Mouse (Mus musculus): ENCODE results near the gene Btn2a2. TPM values are rescaled to one million over a fixed set of nuclear protein-coding genes. Genes with fewer than 3 reads are reported as not detected.

Gene Btn2a2
- polyA plus RNA-seq, 1 experiment: not detected

GRCm38 (mm10) chr13:23439901-23440300 lies 48.8 kb downstream of the Btn2a2 start:
- Histone ChIP-seq H3K27ac (ENCODE audit: insufficient read depth, low read length) (no peak overlapping the region), H3K4me3 (ENCODE audit: extremely low read depth, insufficient read depth, insufficient read length) (no peak overlapping the region), H3K36me3 (ENCODE audit: control insufficient read depth, insufficient read depth, low read length) (no peaks in the 10 kb centered on the region), H3K27me3 (ENCODE audit: control insufficient read depth, insufficient read depth, low read length) (no peaks in the 10 kb centered on the region), H3K4me1 (ENCODE audit: control insufficient read depth, insufficient read depth, insufficient read length) (no peaks in the 10 kb centered on the region)
- WGBS: 91% methylated on average over 10 of the region's 10 CpGs
- DNase-seq (ENCODE audit: low read depth in 1 of 2, low spot score in 2 of 2): no peak
- TF ChIP-seq CTCF (IDR thresholded peaks at IDR 0.05; ENCODE audit: extremely low read depth, insufficient read depth, insufficient read length, insufficient replicate concordance): no peak
- no peak for TF ChIP-seq POLR2A (IDR thresholded peaks at IDR 0.05; ENCODE audit: low read depth, low read length)

GRCm38 (mm10) chr13:23438521-23438920 lies 50.1 kb downstream of the Btn2a2 start:
- H3K4me1 ChIP-seq (ENCODE audit: control insufficient read depth, insufficient read depth, insufficient read length): no peaks in the 10 kb centered on the region
- 2% methylated on average over 7 of the region's 7 CpGs for WGBS
- H3K36me3 ChIP-seq (ENCODE audit: control insufficient read depth, insufficient read depth, low read length): no peaks in the 10 kb centered on the region
- TF ChIP-seq POLR2A (IDR thresholded peaks at IDR 0.05; ENCODE audit: low read depth, low read length): no peak
- TF ChIP-seq CTCF (IDR thresholded peaks at IDR 0.05; ENCODE audit: extremely low read depth, insufficient read depth, insufficient read length, insufficient replicate concordance): no peak
- no peak for DNase-seq (ENCODE audit: low read depth in 1 of 2, low spot score in 2 of 2)
- H3K4me3 ChIP-seq (ENCODE audit: extremely low read depth, insufficient read depth, insufficient read length): peak overlapping the region; percentile 13; the same call in 1 of the 2 replicates
- H3K27ac ChIP-seq (ENCODE audit: insufficient read depth, low read length): no peak overlapping the region
- no peaks in the 10 kb centered on the region for H3K27me3 ChIP-seq (ENCODE audit: control insufficient read depth, insufficient read depth, low read length)

- no peak overlapping the region for H3K27ac ChIP-seq (ENCODE audit: insufficient read depth, low read length)
- peak; percentile 57 to 83 for DNase-seq (ENCODE audit: low read depth in 1 of 2, low spot score in 2 of 2)
- TF ChIP-seq CTCF (IDR thresholded peaks at IDR 0.05; ENCODE audit: extremely low read depth, insufficient read depth, insufficient read length, insufficient replicate concordance): no peak
- TF ChIP-seq POLR2A (IDR thresholded peaks at IDR 0.05; ENCODE audit: low read depth, low read length): no peak
- H3K27me3 ChIP-seq (ENCODE audit: control insufficient read depth, insufficient read depth, low read length): no peaks in the 10 kb centered on the region
- peak overlapping the region; percentile 58 for H3K4me3 ChIP-seq (ENCODE audit: extremely low read depth, insufficient read depth, insufficient read length)
- H3K4me1 ChIP-seq (ENCODE audit: control insufficient read depth, insufficient read depth, insufficient read length): peaks cover 2% of the 10 kb centered on the region; the same call in 1 of the 2 replicates
- under 1% methylated on average over 17 of the region's 17 CpGs for WGBS
- no peaks in the 10 kb centered on the region for H3K36me3 ChIP-seq (ENCODE audit: control insufficient read depth, insufficient read depth, low read length)
These were observed 50.7 kb downstream of the Btn2a2 start for GRCm38 (mm10) chr13:23437908-23438307.

- Histone ChIP-seq H3K36me3 (ENCODE audit: control insufficient read depth, insufficient read depth, low read length) (no peaks in the 10 kb centered on the region), H3K27me3 (ENCODE audit: control insufficient read depth, insufficient read depth, low read length) (no peaks in the 10 kb centered on the region), H3K27ac (ENCODE audit: insufficient read depth, low read length) (peak overlapping the region; percentile 10), H3K4me1 (ENCODE audit: control insufficient read depth, insufficient read depth, insufficient read length) (peaks cover 2% of the 10 kb centered on the region; the same call in 1 of the 2 replicates), H3K4me3 (ENCODE audit: extremely low read depth, insufficient read depth, insufficient read length) (peak overlapping the region; percentile 58)
- TF ChIP-seq CTCF (IDR thresholded peaks at IDR 0.05; ENCODE audit: extremely low read depth, insufficient read depth, insufficient read length, insufficient replicate concordance) (no peak), POLR2A (IDR thresholded peaks at IDR 0.05; ENCODE audit: low read depth, low read length) (no peak)
- under 1% methylated on average over 32 of the region's 32 CpGs for WGBS
- DNase-seq (ENCODE audit: low read depth in 1 of 2, low spot score in 2 of 2): peak in 1 of 2 experiments; percentile 45
These were observed 51.5 kb downstream of the Btn2a2 start for GRCm38 (mm10) chr13:23436861-23437822.

GRCm38 (mm10) chr13:23436231-23436661 lies 52.4 kb downstream of the Btn2a2 start:
- no peak overlapping the region for H3K27ac ChIP-seq (ENCODE audit: insufficient read depth, low read length)

GRCm38 (mm10) chr13:23435676-23436075 lies 53.0 kb downstream of the Btn2a2 start:
- no peaks in the 10 kb centered on the region for H3K27me3 ChIP-seq (ENCODE audit: control insufficient read depth, insufficient read depth, low read length)
- 30% methylated on average over 12 of the region's 12 CpGs for WGBS
- H3K4me3 ChIP-seq (ENCODE audit: extremely low read depth, insufficient read depth, insufficient read length): no peak overlapping the region
- peaks cover 2% of the 10 kb centered on the region; the same call in 1 of the 2 replicates for H3K4me1 ChIP-seq (ENCODE audit: control insufficient read depth, insufficient read depth, insufficient read length)
- H3K36me3 ChIP-seq (ENCODE audit: control insufficient read depth, insufficient read depth, low read length): no peaks in the 10 kb centered on the region
- H3K27ac ChIP-seq (ENCODE audit: insufficient read depth, low read length): no peak overlapping the region
- TF ChIP-seq POLR2A (IDR thresholded peaks at IDR 0.05; ENCODE audit: low read depth, low read length): no peak
- TF ChIP-seq CTCF (IDR thresholded peaks at IDR 0.05; ENCODE audit: extremely low read depth, insufficient read depth, insufficient read length, insufficient replicate concordance): no peak
- no peak for DNase-seq (ENCODE audit: low read depth in 1 of 2, low spot score in 2 of 2)

More at GRCm38 (mm10) chr13:23436231-23436661, 52.4 kb downstream of the Btn2a2 start:
- Histone ChIP-seq H3K27me3 (ENCODE audit: control insufficient read depth, insufficient read depth, low read length) (no peaks in the 10 kb centered on the region), H3K36me3 (ENCODE audit: control insufficient read depth, insufficient read depth, low read length) (no peaks in the 10 kb centered on the region), H3K4me3 (ENCODE audit: extremely low read depth, insufficient read depth, insufficient read length) (no peak overlapping the region), H3K4me1 (ENCODE audit: control insufficient read depth, insufficient read depth, insufficient read length) (peaks cover 2% of the 10 kb centered on the region; the same call in 1 of the 2 replicates)
- DNase-seq (ENCODE audit: low read depth in 1 of 2, low spot score in 2 of 2): peak in 1 of 2 experiments; percentile 30
- WGBS: 3% methylated on average over 11 of the region's 11 CpGs
- TF ChIP-seq POLR2A (IDR thresholded peaks at IDR 0.05; ENCODE audit: low read depth, low read length) (no peak), CTCF (IDR thresholded peaks at IDR 0.05; ENCODE audit: extremely low read depth, insufficient read depth, insufficient read length, insufficient replicate concordance) (no peak)

Data from spleen, adult 2 months (tissue).